Mouse (Mus musculus) lung, postnatal 0 days (tissue): ENCODE measurements at regions not wholly inside any gene's neighbourhood (a gene's known extent, or its start where the extent isn't known, plus 50 kb on each side); places are given as distances from the start of the nearest gene placed in this dataset.
A peak's percentile ranks its signal among the peaks of the same experiment; 100 is the strongest.

ENCODE experiments used
- ATAC-seq: fragments of 200-750 bp; cut with Nextera tagmentation; 2 replicates; pipeline ENCODE4 v1.8.0; 2017; ENCODE audit warnings: moderate library complexity
- DNase-seq: peaks from one replicate; pipeline ENCODE4 v3.0.0-alpha.2; 2016; ENCODE audit warnings: low spot score
- H3K27ac ChIP-seq: fragments of 300-500 bp; sonication (generic); 2 replicates; pipeline ENCODE4 v1.5.1; 2014; ENCODE audit warnings: antibody characterized with exemption, mild to moderate bottlenecking, low read length, mixed read lengths
- H3K27me3 ChIP-seq: fragments of 300-500 bp; sonication (generic); replicated peaks from 2 replicates; pipeline ENCODE4 v1.6.1; 2014; ENCODE audit warnings: low read length, mixed read lengths; ENCODE audit not compliant: insufficient read depth
- H3K36me3 ChIP-seq: fragments of 300-500 bp; sonication (generic); 2 replicates; pipeline ENCODE4 v1.6.1; 2014; ENCODE audit warnings: low read length, mixed read lengths; ENCODE audit not compliant: insufficient read depth
- H3K4me1 ChIP-seq: fragments of 300-500 bp; sonication (generic); 2 replicates; pipeline ENCODE4 v1.6.1; 2014; ENCODE audit warnings: antibody characterized with exemption, low read depth, low read length, mixed read lengths; ENCODE audit not compliant: insufficient read depth
- H3K4me2 ChIP-seq: fragments of 300-500 bp; sonication (generic); replicated peaks from 2 replicates; pipeline ENCODE4 v1.6.1; 2014; ENCODE audit warnings: low read depth, mild to moderate bottlenecking, low read length, moderate library complexity, mixed read lengths
- H3K4me3 ChIP-seq: fragments of 300-500 bp; sonication (generic); 2 replicates; pipeline ENCODE4 v1.5.1; 2014; ENCODE audit warnings: low read depth, low read length
- H3K9ac ChIP-seq: fragments of 300-500 bp; sonication (generic); replicated peaks from 2 replicates; pipeline ENCODE4 v1.6.1; 2014; ENCODE audit warnings: low read depth, mild to moderate bottlenecking
- H3K9me3 ChIP-seq: fragments of 300-500 bp; sonication (generic); 2 replicates; pipeline ENCODE4 v1.6.1; 2016; ENCODE audit warnings: low read length, mixed read lengths
- CTCF ChIP-seq: IDR thresholded peaks from 2 replicates; pipeline ENCODE4 v1.5.1; 2016; ENCODE audit warnings: antibody characterized with exemption, mild to moderate bottlenecking
- EP300 ChIP-seq: IDR thresholded peaks from 2 replicates; pipeline ENCODE4 v1.6.1; 2016; ENCODE audit warnings: antibody characterized with exemption, mild to moderate bottlenecking, control low read depth
- WGBS: fragments of 180-500 bp; shearing (Covaris S2); extraction: QIAGEN DNeasy Blood & Tissue Kit; methylation state at CpG from one replicate; pipeline ENCODE4 v1.1.7; 2014; 5-methylcytosine and 5-hydroxymethylcytosine counted together

- DNase-seq = peak; percentile 88
- Histone ChIP-seq H3K4me2 (no peak overlapping the region), H3K27ac (no peak overlapping the region), H3K36me3 (no peaks in the 10 kb centered on the region), H3K27me3 (no peaks in the 10 kb centered on the region), H3K4me3 (no peak overlapping the region), H3K9me3 (no peaks in the 10 kb centered on the region), H3K9ac (no peak overlapping the region), H3K4me1 (no peaks in the 10 kb centered on the region)
- 33% methylated on average over 3 of the region's 3 CpGs for WGBS
- peak; percentile 78 for ATAC-seq
- TF ChIP-seq CTCF = no peak
- peak; percentile 85 for TF ChIP-seq EP300
Observed at GRCm38 (mm10) chr7:110713661-110714060, 54.3 kb upstream of the Ampd3 start.

- Histone ChIP-seq H3K4me1 (no peaks in the 10 kb centered on the region), H3K27me3 (no peaks in the 10 kb centered on the region)
- TF ChIP-seq EP300 = no peak
- TF ChIP-seq CTCF = no peak
Observed at GRCm38 (mm10) chr7:110715110-110715509, 52.9 kb upstream of the Ampd3 start.

GRCm38 (mm10) chr7:110715545-110715944, 52.5 kb upstream of the Ampd3 start:
- H3K9ac ChIP-seq = no peak overlapping the region
- H3K4me2 ChIP-seq = no peak overlapping the region
- no peaks in the 10 kb centered on the region for H3K27me3 ChIP-seq
- DNase-seq (peak; percentile 56), ATAC-seq (peak; percentile 48)
- 59% methylated on average over 6 of the region's 6 CpGs for WGBS
- H3K4me1 ChIP-seq = no peaks in the 10 kb centered on the region
- H3K27ac ChIP-seq = no peak overlapping the region
- no peak overlapping the region for H3K4me3 ChIP-seq
- no peak; the same call in 1 of the 2 replicates for TF ChIP-seq CTCF
- peak; percentile 74; the same call in 1 of the 2 replicates for TF ChIP-seq EP300
- H3K36me3 ChIP-seq = no peaks in the 10 kb centered on the region
- no peaks in the 10 kb centered on the region for H3K9me3 ChIP-seq

More at GRCm38 (mm10) chr7:110715110-110715509, 52.9 kb upstream of the Ampd3 start:
- Histone ChIP-seq H3K27ac (no peak overlapping the region), H3K36me3 (no peaks in the 10 kb centered on the region), H3K9ac (no peak overlapping the region), H3K4me3 (no peak overlapping the region), H3K9me3 (no peaks in the 10 kb centered on the region), H3K4me2 (no peak overlapping the region)
- DNase-seq (no peak), ATAC-seq (no peak)
- WGBS = 89% methylated on average over 3 of the region's 3 CpGs

GRCm38 (mm10) chr7:110717104-110717503, 50.9 kb upstream of the Ampd3 start:
- ATAC-seq (no peak), DNase-seq (no peak)
- Histone ChIP-seq H3K36me3 (no peaks in the 10 kb centered on the region), H3K4me2 (no peak overlapping the region), H3K4me1 (no peaks in the 10 kb centered on the region), H3K4me3 (no peak overlapping the region), H3K27ac (no peak overlapping the region), H3K27me3 (no peaks in the 10 kb centered on the region), H3K9me3 (no peaks in the 10 kb centered on the region), H3K9ac (no peak overlapping the region)
- TF ChIP-seq EP300 = no peak
- no peak for TF ChIP-seq CTCF
- WGBS = 64% methylated on average over 6 of the region's 6 CpGs
